ENCODE assay signal across 12 mouse cellular contexts in the genomic region with DNA sequence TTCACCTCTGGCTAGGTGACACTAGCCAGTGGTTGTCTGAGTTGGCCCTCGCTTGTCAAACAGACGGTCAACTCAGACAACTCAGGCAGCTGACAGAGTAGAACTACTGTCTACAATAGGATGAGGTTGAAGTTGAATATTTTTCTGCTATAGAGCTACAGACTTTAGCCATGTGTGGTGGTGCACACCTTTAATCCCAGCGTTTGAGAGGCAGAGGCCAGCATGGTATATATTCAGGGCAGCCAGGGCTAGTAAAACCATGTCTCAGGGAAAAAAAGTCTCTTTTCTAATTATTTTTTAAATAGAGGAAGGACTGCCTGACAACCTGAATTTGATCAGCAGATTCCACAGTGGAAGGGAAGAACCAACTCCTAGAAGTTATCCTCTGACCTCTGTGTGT. TPM values are rescaled to one million over a fixed set of nuclear protein-coding genes. Genes with fewer than 3 reads are reported as not detected.
DNase-seq lines count a peak whose midpoint lies in the region; ATAC-seq and TF ChIP-seq lines count a peak whose summit lies in the region.
"Had no signal": no experiment of that assay in that cellular context is flagged by ENCODE, and none has a peak within 500 bp of the region (broad histone marks: within the 10 kb centered on the region; RNA-seq: fewer than 3 reads in every experiment).

No protein-coding gene starts in this region.

- no peak for ATAC-seq in heart, embryonic 11.5 days (replicated peaks; ENCODE audit: insufficient number of reproducible peaks, low FRiP score, low TSS enrichment)
- no peak for ATAC-seq in lung, embryonic 14.5 days (ENCODE audit: insufficient read depth)
- no peak for ATAC-seq in lung, postnatal 0 days
- no peak for ATAC-seq in embryonic facial prominence, embryonic 14.5 days (ENCODE audit: low read depth)
- no peak for ATAC-seq in limb, embryonic 15.5 days (ENCODE audit: insufficient number of reproducible peaks, low FRiP score, low TSS enrichment, low read depth)
- ATAC-seq: liver, embryonic 12.5 days had no signal

- peaks cover 63% of the 10 kb centered on the region for H3K4me1 ChIP-seq in heart, embryonic 11.5 days (ENCODE audit: control insufficient read depth, insufficient read depth, low read length)
- H3K4me1 ChIP-seq in lung, embryonic 14.5 days (ENCODE audit: insufficient read depth) = peaks cover 6% of the 10 kb centered on the region; the same call in 1 of the 2 replicates
- H3K4me1 ChIP-seq in lung, postnatal 0 days (ENCODE audit: insufficient read depth, low read depth, low read length) = peaks cover 24% of the 10 kb centered on the region; the same call in 1 of the 2 replicates
- H3K4me1 ChIP-seq in embryonic facial prominence, embryonic 14.5 days (ENCODE audit: control insufficient read depth, insufficient read depth, low read length) = peaks cover 35% of the 10 kb centered on the region
- peaks cover 49% of the 10 kb centered on the region for H3K4me1 ChIP-seq in limb, embryonic 15.5 days
- H3K4me1 ChIP-seq: liver, embryonic 12.5 days had no signal

- H3K9me3 ChIP-seq in heart, embryonic 11.5 days (replicated peaks; ENCODE audit: control insufficient read depth, low read length) = no peaks in the 10 kb centered on the region
- no peaks in the 10 kb centered on the region for H3K9me3 ChIP-seq in lung, embryonic 14.5 days (ENCODE audit: low read depth, low read length)
- no peaks in the 10 kb centered on the region for H3K9me3 ChIP-seq in lung, postnatal 0 days (ENCODE audit: low read length)
- H3K9me3 ChIP-seq in embryonic facial prominence, embryonic 14.5 days (ENCODE audit: control insufficient read depth, low read length) = no peaks in the 10 kb centered on the region
- no peaks in the 10 kb centered on the region for H3K9me3 ChIP-seq in limb, embryonic 15.5 days
- H3K9me3 ChIP-seq: liver, embryonic 12.5 days had no signal

- peak overlapping the region; percentile 31 for H3K4me2 ChIP-seq in heart, embryonic 11.5 days
- peak overlapping the region; percentile 31; the same call in 1 of the 2 replicates for H3K4me2 ChIP-seq in lung, embryonic 14.5 days
- no peak overlapping the region for H3K4me2 ChIP-seq in lung, postnatal 0 days (replicated peaks; ENCODE audit: low read depth, low read length)
- no peak overlapping the region for H3K4me2 ChIP-seq in embryonic facial prominence, embryonic 14.5 days (ENCODE audit: low read depth, low read length)
- H3K4me2 ChIP-seq in limb, embryonic 15.5 days = peak overlapping the region; percentile 8; the same call in 1 of the 2 replicates
- H3K4me2 ChIP-seq: liver, embryonic 12.5 days had no signal

- H3K9ac ChIP-seq in heart, embryonic 11.5 days (ENCODE audit: low read depth, low read length) = peak overlapping the region; percentile 8; the same call in 1 of the 2 replicates
- no peak overlapping the region for H3K9ac ChIP-seq in lung, embryonic 14.5 days
- H3K9ac ChIP-seq in lung, postnatal 0 days (replicated peaks; ENCODE audit: low read depth) = no peak overlapping the region
- H3K9ac ChIP-seq in embryonic facial prominence, embryonic 14.5 days (ENCODE audit: low read depth, low read length) = no peak overlapping the region
- H3K9ac ChIP-seq in limb, embryonic 15.5 days = no peak overlapping the region
- H3K9ac ChIP-seq: liver, embryonic 12.5 days had no signal

- no peak for TF ChIP-seq EP300 in lung, postnatal 0 days (IDR thresholded peaks at IDR 0.05)

- peaks cover 6% of the 10 kb centered on the region; the same call in 1 of the 2 replicates for H3K36me3 ChIP-seq in heart, embryonic 11.5 days (ENCODE audit: control insufficient read depth, insufficient read depth, low read length)
- H3K36me3 ChIP-seq in lung, embryonic 14.5 days (ENCODE audit: insufficient read depth) = peaks cover 3% of the 10 kb centered on the region; the same call in 1 of the 2 replicates
- H3K36me3 ChIP-seq in lung, postnatal 0 days (ENCODE audit: insufficient read depth, low read length) = no peaks in the 10 kb centered on the region
- no peaks in the 10 kb centered on the region; the same call in 1 of the 2 replicates for H3K36me3 ChIP-seq in embryonic facial prominence, embryonic 14.5 days (ENCODE audit: control insufficient read depth, insufficient read depth, low read length)
- H3K36me3 ChIP-seq in limb, embryonic 15.5 days = no peaks in the 10 kb centered on the region
- H3K36me3 ChIP-seq: liver, embryonic 12.5 days had no signal

- no peak for TF ChIP-seq CTCF in lung, embryonic 14.5 days (IDR thresholded peaks at IDR 0.05; ENCODE audit: low read depth)
- no peak for TF ChIP-seq CTCF in lung, postnatal 0 days (IDR thresholded peaks at IDR 0.05)

- peak overlapping the region; percentile 74 for H3K27ac ChIP-seq in heart, embryonic 11.5 days (ENCODE audit: low read depth, low read length)
- peak overlapping the region; percentile 42; the same call in 1 of the 2 replicates for H3K27ac ChIP-seq in lung, embryonic 14.5 days (ENCODE audit: low read depth)
- no peak overlapping the region for H3K27ac ChIP-seq in lung, postnatal 0 days (ENCODE audit: low read length)
- H3K27ac ChIP-seq in embryonic facial prominence, embryonic 14.5 days (replicated peaks; ENCODE audit: low read depth, low read length) = peak overlapping the region; percentile 75
- peak overlapping the region; percentile 79 for H3K27ac ChIP-seq in limb, embryonic 15.5 days
- H3K27ac ChIP-seq: liver, embryonic 12.5 days had no signal

- 66% methylated on average over 3 of the region's 3 CpGs for WGBS in heart, embryonic 11.5 days (ENCODE audit: insufficient replicate concordance)
- 68% methylated on average over 3 of the region's 3 CpGs for WGBS in lung, embryonic 14.5 days
- WGBS in lung, postnatal 0 days = 67% methylated on average over 3 of the region's 3 CpGs
- WGBS in embryonic facial prominence, embryonic 14.5 days = 82% methylated on average over 3 of the region's 3 CpGs
- WGBS in limb, embryonic 15.5 days = 76% methylated on average over 3 of the region's 3 CpGs

- H3K27me3 ChIP-seq in heart, embryonic 11.5 days (ENCODE audit: control insufficient read depth, insufficient read depth, low read length) = no peaks in the 10 kb centered on the region
- no peaks in the 10 kb centered on the region for H3K27me3 ChIP-seq in lung, embryonic 14.5 days (ENCODE audit: insufficient read depth, low read length)
- no peaks in the 10 kb centered on the region for H3K27me3 ChIP-seq in lung, postnatal 0 days (replicated peaks; ENCODE audit: insufficient read depth, low read length)
- H3K27me3 ChIP-seq in embryonic facial prominence, embryonic 14.5 days (replicated peaks; ENCODE audit: control insufficient read depth, insufficient read depth, low read length) = no peaks in the 10 kb centered on the region
- H3K27me3 ChIP-seq in limb, embryonic 15.5 days = no peaks in the 10 kb centered on the region

- no peak overlapping the region for H3K4me3 ChIP-seq in heart, embryonic 11.5 days (ENCODE audit: low read depth, low read length)
- H3K4me3 ChIP-seq in lung, embryonic 14.5 days (ENCODE audit: low read depth, low read length) = no peak overlapping the region
- no peak overlapping the region for H3K4me3 ChIP-seq in lung, postnatal 0 days (ENCODE audit: low read depth, low read length)
- H3K4me3 ChIP-seq in embryonic facial prominence, embryonic 14.5 days (ENCODE audit: low read depth, low read length) = no peak overlapping the region
- no peak overlapping the region for H3K4me3 ChIP-seq in limb, embryonic 15.5 days
- H3K4me3 ChIP-seq: liver, embryonic 12.5 days had no signal

- DNase-seq in heart, postnatal 4 days = no peak
- no peak for DNase-seq in lung, embryonic 14.5 days
- DNase-seq in lung, postnatal 0 days (ENCODE audit: low spot score) = no peak
- no peak for DNase-seq in embryonic facial prominence, embryonic 14.5 days (ENCODE audit: low spot score)
- no peak for DNase-seq in yolk sac, embryonic 10.5 days (ENCODE audit: low spot score)
- DNase-seq: adrenal gland, adult 2 months; gastrocnemius, postnatal 36 days; kidney, postnatal 10 days; layer of hippocampus, postnatal 36 days had no signal

RNA-seq across cellular contexts. Expression of a gene that starts 10.8 kb away (rescaled TPM):
- polyA plus RNA-seq in heart, embryonic 11.5 days (2014; fragmentation: Nextera tagmentation; extraction: Ambion mirVana) = 33.9 and 35.8 TPM in 2 replicates
- total RNA-seq in heart, postnatal 4 days (2021) = 10 to 100 TPM; 68.2 to 73.4 TPM
- polyA plus RNA-seq in lung, embryonic 14.5 days (2014; fragmentation: Nextera tagmentation; extraction: Ambion mirVana) = 21.6 and 22.0 TPM in 2 replicates
- polyA plus RNA-seq in lung, postnatal 0 days (2015; fragmentation: Nextera tagmentation; extraction: Ambion mirVana) = 19.2 and 23.6 TPM in 2 replicates
- 17.3 and 17.6 TPM in 2 replicates for polyA plus RNA-seq in embryonic facial prominence, embryonic 14.5 days (2014; fragmentation: Nextera tagmentation; extraction: Ambion mirVana)
- polyA plus RNA-seq in limb, embryonic 15.5 days (2015; fragmentation: Nextera tagmentation; extraction: Ambion mirVana) = 14.5 and 16.2 TPM in 2 replicates

RNA-seq across cellular contexts. Expression of a gene that starts 39.7 kb away (rescaled TPM):
- polyA plus RNA-seq in heart, embryonic 11.5 days (2014; fragmentation: Nextera tagmentation; extraction: Ambion mirVana) = 31.0 and 33.8 TPM in 2 replicates
- 10 to 100 TPM; 10.1 to 13.1 TPM for total RNA-seq in heart, postnatal 4 days (2021)
- 36.6 and 39.0 TPM in 2 replicates for polyA plus RNA-seq in lung, embryonic 14.5 days (2014; fragmentation: Nextera tagmentation; extraction: Ambion mirVana)
- 49.0 and 50.0 TPM in 2 replicates for polyA plus RNA-seq in lung, postnatal 0 days (2015; fragmentation: Nextera tagmentation; extraction: Ambion mirVana)
- polyA plus RNA-seq in embryonic facial prominence, embryonic 14.5 days (2014; fragmentation: Nextera tagmentation; extraction: Ambion mirVana) = 30.2 and 31.9 TPM in 2 replicates
- 26.4 and 26.5 TPM in 2 replicates for polyA plus RNA-seq in limb, embryonic 15.5 days (2015; fragmentation: Nextera tagmentation; extraction: Ambion mirVana)

Comparison
In these comparisons a context has a peak if more than half of its experiments do, and no peak if none do; other contexts are left out.
1. H3K4me2 ChIP-seq: peak in heart, embryonic 11.5 days (single experiment), lung, embryonic 14.5 days (single experiment) and limb, embryonic 15.5 days (single experiment); none in lung, postnatal 0 days (single experiment) and embryonic facial prominence, embryonic 14.5 days (single experiment).